Mouse (Mus musculus) CH12.LX (cell line): ENCODE results near the gene Kcnk6.

Source experiments
- CTCF ChIP-seq, 2 experiments: IDR thresholded peaks in 1 of 2; conservative IDR thresholded peaks in 1 of 2; 2 replicates each; pipeline ENCODE4 v1.5.1; 2011 to 2012; ENCODE audit warnings: low read depth in 2 of 2, low read length in 2 of 2, improper control_type of control experiment in 1 of 2, inconsistent platforms in 1 of 2, mild to moderate bottlenecking in 1 of 2, moderate library complexity in 1 of 2
- ELF1 ChIP-seq: IDR thresholded peaks from 2 replicates; pipeline ENCODE4 v1.6.1; 2014; ENCODE audit warnings: low read depth, mild to moderate bottlenecking, inconsistent platforms, low read length, improper control_type of control experiment
- GABPA ChIP-seq: IDR thresholded peaks from 2 replicates; pipeline ENCODE4 v1.6.1; 2012; ENCODE audit warnings: low read depth, low read length, improper control_type of control experiment, inconsistent platforms; ENCODE audit not compliant: insufficient replicate concordance
- JUND ChIP-seq: conservative IDR thresholded peaks from 2 replicates; pipeline ENCODE4 v1.6.1; 2011; ENCODE audit warnings: low read depth, low read length, improper control_type of control experiment
- MAFK ChIP-seq: IDR thresholded peaks from 2 replicates; pipeline ENCODE4 v1.6.1; 2011; ENCODE audit warnings: low read length, improper control_type of control experiment; ENCODE audit not compliant: insufficient replicate concordance
- MYC ChIP-seq: IDR thresholded peaks from 2 replicates; pipeline ENCODE4 v1.6.1; 2011; ENCODE audit warnings: low read depth, mild to moderate bottlenecking, improper control_type of control experiment, low read length
- POLR2A ChIP-seq: IDR thresholded peaks from 2 replicates; pipeline ENCODE4 v1.6.1; 2011; ENCODE audit warnings: low read depth, mild to moderate bottlenecking, improper control_type of control experiment, low read length

DNA sequence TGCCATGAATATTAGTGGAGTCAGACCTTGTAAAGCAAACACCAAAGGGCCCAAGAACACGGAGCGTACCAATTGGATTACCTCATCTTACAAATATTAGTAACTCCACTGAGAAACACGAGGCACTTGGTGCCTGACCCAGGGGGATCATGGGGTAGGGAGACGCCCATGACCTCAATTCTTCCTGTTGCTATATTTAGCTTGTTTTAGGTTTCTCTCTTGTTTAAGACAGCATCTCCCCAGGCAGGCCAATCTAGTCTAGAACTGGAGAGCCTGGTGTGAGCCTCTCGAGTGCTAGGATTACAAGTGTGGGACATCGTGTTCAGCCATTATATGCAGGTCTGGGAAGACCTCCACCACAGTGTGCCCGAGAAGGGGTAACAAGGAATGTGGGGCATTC lies 53.0 kb downstream of the Kcnk6 start:
- peak; percentile 90 for TF ChIP-seq MYC
- peak; percentile 61; the same call in 1 of the 2 replicates for TF ChIP-seq ELF1
- TF ChIP-seq CTCF (conservative IDR thresholded peaks at IDR 0.05 in 1 of 2, IDR thresholded peaks at IDR 0.05 in 1 of 2; ENCODE audit: low read depth in 2 of 2, low read length in 2 of 2) = no peak
- TF ChIP-seq JUND = peak; percentile 74
- TF ChIP-seq GABPA = no peak
- TF ChIP-seq POLR2A = peak; percentile 62
- TF ChIP-seq MAFK = no peak
